Mouse (Mus musculus): ENCODE measurements around the gene Tnfsf12. TPM values are rescaled to one million over a fixed set of nuclear protein-coding genes. Genes with fewer than 3 reads are reported as not detected.
"Not testable (repeated sequence)": the region's sequence is repeated elsewhere in the genome, so short reads cannot be mapped to it uniquely, and the experiment has no call there.

Gene Tnfsf12
- total RNA-seq, 2 experiments from 2014 or later, result 7.4 to 10.4 TPM

- peak; percentile 93 for DNase-seq (ENCODE audit: low spot score)
Observed at GRCm38 (mm10) chr11:69706775-69707479, 11.3 kb upstream of the Tnfsf12 start.

GRCm38 (mm10) chr11:69704613-69705010 is 9.0 kb upstream of the Tnfsf12 start:
- DNase-seq (ENCODE audit: low spot score), result no peak

- DNase-seq (ENCODE audit: low spot score), result no peak
Observed at GRCm38 (mm10) chr11:69703814-69704612, 8.4 kb upstream of the Tnfsf12 start.

- DNase-seq (ENCODE audit: low spot score), result not testable (repeated sequence)
Observed at GRCm38 (mm10) chr11:69703381-69703780, 7.7 kb upstream of the Tnfsf12 start.

- not testable (repeated sequence) for DNase-seq (ENCODE audit: low spot score)
Observed at GRCm38 (mm10) chr11:69702886-69703285, 7.2 kb upstream of the Tnfsf12 start.

GRCm38 (mm10) chr11:69699595-69699994 is 3.9 kb upstream of the Tnfsf12 start:
- DNase-seq (ENCODE audit: low spot score), result no peak

- no peak for DNase-seq (ENCODE audit: low spot score)
Observed at GRCm38 (mm10) chr11:69698574-69698973, 2.9 kb upstream of the Tnfsf12 start.

- DNase-seq (ENCODE audit: low spot score), result no peak
Observed at GRCm38 (mm10) chr11:69697396-69697795, 1.7 kb upstream of the Tnfsf12 start.

GRCm38 (mm10) chr11:69695046-69695360 is 646 bp downstream of the Tnfsf12 start:
- no peak for DNase-seq (ENCODE audit: low spot score)

- DNase-seq (ENCODE audit: low spot score), result no peak
Observed at GRCm38 (mm10) chr11:69693421-69693965, 2.2 kb downstream of the Tnfsf12 start.

GRCm38 (mm10) chr11:69692863-69693262 is 2.8 kb downstream of the Tnfsf12 start:
- DNase-seq (ENCODE audit: low spot score), result no peak

GRCm38 (mm10) chr11:69692196-69692811 is 3.3 kb downstream of the Tnfsf12 start:
- no peak for DNase-seq (ENCODE audit: low spot score)

- DNase-seq (ENCODE audit: low spot score), result no peak
Observed at GRCm38 (mm10) chr11:69689891-69690290, 5.8 kb downstream of the Tnfsf12 start.

- no peak for DNase-seq (ENCODE audit: low spot score)
Observed at GRCm38 (mm10) chr11:69687061-69687460, 8.6 kb downstream of the Tnfsf12 start.

GRCm38 (mm10) chr11:69686377-69686776 is 9.3 kb downstream of the Tnfsf12 start:
- peak; percentile 83 for DNase-seq (ENCODE audit: low spot score)

GRCm38 (mm10) chr11:69685526-69686148 is 10.0 kb downstream of the Tnfsf12 start, which contains the start of gene Tnfsf13:
TSS of gene Tnfsf13 (minus strand) at chr11:69685784.
- peak; percentile 86 for DNase-seq (ENCODE audit: low spot score)

- DNase-seq (ENCODE audit: low spot score), result no peak
Observed at GRCm38 (mm10) chr11:69684936-69685335, 10.7 kb downstream of the Tnfsf12 start.

- DNase-seq (ENCODE audit: low spot score), result no peak
Observed at GRCm38 (mm10) chr11:69684128-69684745, 11.4 kb downstream of the Tnfsf12 start.

GRCm38 (mm10) chr11:69683576-69683975 is 12.1 kb downstream of the Tnfsf12 start:
- DNase-seq (ENCODE audit: low spot score), result no peak

GRCm38 (mm10) chr11:69682840-69683533 is 12.7 kb downstream of the Tnfsf12 start:
- DNase-seq (ENCODE audit: low spot score), result peak; percentile 92

Measured in gastrocnemius, adult 18-20 months (tissue).